Mouse (Mus musculus) CH12.LX (cell line): ENCODE measurements at regions not wholly inside any gene's neighbourhood (a gene's known extent, or its start where the extent isn't known, plus 50 kb on each side); places are given as distances from the start of the nearest gene placed in this dataset.

Experiments
- DNase-seq: peaks from one replicate; pipeline ENCODE4 v3.0.0-alpha.2; 2013; ENCODE audit errors: extremely low read depth
- H3K27ac ChIP-seq: 2 replicates; pipeline ENCODE4 v1.5.1; 2012; ENCODE audit warnings: low read depth, mild to moderate bottlenecking, control low read depth, moderate library complexity; ENCODE audit not compliant: insufficient read depth
- H3K27me3 ChIP-seq: replicated peaks from 2 replicates; pipeline ENCODE3; 2012; ENCODE audit warnings: inconsistent platforms
- H3K36me3 ChIP-seq, 2 experiments: replicated peaks in 1 of 2; 2 replicates each; pipeline versions ENCODE3 to v1.6.1; 2012; ENCODE audit warnings: inconsistent platforms in 1 of 2, low read length in 1 of 2, mild to moderate bottlenecking in 1 of 2, mixed read lengths in 1 of 2, moderate library complexity in 1 of 2; ENCODE audit not compliant: control insufficient read depth in 1 of 2, insufficient read depth in 1 of 2
- H3K4me1 ChIP-seq, 2 experiments: 2 replicates each; pipeline ENCODE4 v1.6.1; 2012; ENCODE audit warnings: inconsistent platforms in 1 of 2, moderate library complexity in 1 of 2; ENCODE audit not compliant: insufficient read depth in 2 of 2, control insufficient read depth in 1 of 2
- H3K4me2 ChIP-seq: 2 replicates; pipeline ENCODE4 v1.6.1; 2012; ENCODE audit warnings: low read depth, mild to moderate bottlenecking, control low read depth; ENCODE audit not compliant: poor library complexity, insufficient read depth, severe bottlenecking
- H3K4me3 ChIP-seq, 3 experiments: fragments of 150-350 bp in 1 of 3; sonication (generic) in 1 of 3; replicated peaks in 1 of 3; 2 replicates each; pipeline versions ENCODE3 to v1.5.1; 2011 to 2012; ENCODE audit warnings: low read depth in 2 of 3, low read length in 2 of 3, mild to moderate bottlenecking in 2 of 3, moderate library complexity in 2 of 3, control low read depth in 1 of 3, improper control_type of control experiment in 1 of 3, inconsistent platforms in 1 of 3, mixed read lengths in 1 of 3; ENCODE audit not compliant: poor library complexity in 1 of 3
- H3K79me2 ChIP-seq: replicated peaks from 2 replicates; pipeline ENCODE4 v1.6.1; 2012; ENCODE audit warnings: mild to moderate bottlenecking, moderate library complexity; ENCODE audit not compliant: control insufficient read depth, poor library complexity, insufficient read depth, severe bottlenecking; ENCODE audit errors: extremely low read depth
- H3K9ac ChIP-seq: 2 replicates; pipeline ENCODE4 v1.6.1; 2012; ENCODE audit warnings: low read depth, mild to moderate bottlenecking, control low read depth, moderate library complexity; ENCODE audit not compliant: insufficient read depth
- H3K9me3 ChIP-seq: replicated peaks from 2 replicates; pipeline ENCODE3; 2012; ENCODE audit warnings: low read length, inconsistent platforms, mixed read lengths
- BHLHE40 ChIP-seq: IDR thresholded peaks from 2 replicates; pipeline ENCODE4 v1.6.1; 2011; ENCODE audit warnings: mild to moderate bottlenecking, low read depth, low read length, improper control_type of control experiment
- CHD1 ChIP-seq: IDR thresholded peaks from 2 replicates; pipeline ENCODE4 v1.6.1; 2012; ENCODE audit warnings: low read depth, low read length, improper control_type of control experiment, inconsistent platforms
- CTCF ChIP-seq, 2 experiments: IDR thresholded peaks in 1 of 2; conservative IDR thresholded peaks in 1 of 2; 2 replicates each; pipeline ENCODE4 v1.5.1; 2011 to 2012; ENCODE audit warnings: low read depth in 2 of 2, low read length in 2 of 2, improper control_type of control experiment in 1 of 2, inconsistent platforms in 1 of 2, mild to moderate bottlenecking in 1 of 2, moderate library complexity in 1 of 2
- E2F4 ChIP-seq: IDR thresholded peaks from 2 replicates; pipeline ENCODE4 v1.6.1; 2011; ENCODE audit warnings: low read depth, low read length, improper control_type of control experiment; ENCODE audit not compliant: insufficient replicate concordance
- GABPA ChIP-seq: IDR thresholded peaks from 2 replicates; pipeline ENCODE4 v1.6.1; 2012; ENCODE audit warnings: low read depth, low read length, improper control_type of control experiment, inconsistent platforms; ENCODE audit not compliant: insufficient replicate concordance
- HCFC1 ChIP-seq: IDR thresholded peaks from 2 replicates; pipeline ENCODE4 v1.6.1; 2012; ENCODE audit warnings: low read depth, mild to moderate bottlenecking, inconsistent platforms, low read length, improper control_type of control experiment
- JUND ChIP-seq: conservative IDR thresholded peaks from 2 replicates; pipeline ENCODE4 v1.6.1; 2011; ENCODE audit warnings: low read depth, low read length, improper control_type of control experiment
- MAFK ChIP-seq: IDR thresholded peaks from 2 replicates; pipeline ENCODE4 v1.6.1; 2011; ENCODE audit warnings: low read length, improper control_type of control experiment; ENCODE audit not compliant: insufficient replicate concordance
- MAX ChIP-seq: IDR thresholded peaks from 2 replicates; pipeline ENCODE4 v1.6.1; 2011; ENCODE audit warnings: low read length, improper control_type of control experiment
- MEF2A ChIP-seq: IDR thresholded peaks from 2 replicates; pipeline ENCODE4 v1.6.1; 2014; ENCODE audit warnings: low read depth, mild to moderate bottlenecking, inconsistent platforms, low read length, improper control_type of control experiment, borderline replicate concordance
- MYC ChIP-seq: IDR thresholded peaks from 2 replicates; pipeline ENCODE4 v1.6.1; 2011; ENCODE audit warnings: low read depth, mild to moderate bottlenecking, improper control_type of control experiment, low read length
- NELFE ChIP-seq: IDR thresholded peaks from 2 replicates; pipeline ENCODE4 v1.6.1; 2011; ENCODE audit warnings: low read depth, low read length, improper control_type of control experiment
- POLR2AphosphoS2 ChIP-seq: IDR thresholded peaks from 2 replicates; pipeline ENCODE4 v1.6.1; 2011; ENCODE audit warnings: low read depth, low read length, improper control_type of control experiment
- RAD21 ChIP-seq: IDR thresholded peaks from 2 replicates; pipeline ENCODE4 v1.6.1; 2011; ENCODE audit warnings: low read depth, mild to moderate bottlenecking, low read length, improper control_type of control experiment, moderate library complexity
- SMC3 ChIP-seq: IDR thresholded peaks from 2 replicates; pipeline ENCODE4 v1.6.1; 2011; ENCODE audit warnings: low read depth, low read length, improper control_type of control experiment
- TBP ChIP-seq: conservative IDR thresholded peaks from 2 replicates; pipeline ENCODE4 v1.6.1; 2011; ENCODE audit warnings: low read depth, low read length, improper control_type of control experiment
- TCF12 ChIP-seq: IDR thresholded peaks from 2 replicates; pipeline ENCODE4 v1.6.1; 2014; ENCODE audit warnings: low read depth, mild to moderate bottlenecking, inconsistent platforms, low read length, improper control_type of control experiment
- UBTF ChIP-seq: IDR thresholded peaks from 2 replicates; pipeline ENCODE4 v1.6.1; 2012; ENCODE audit warnings: low read depth, mild to moderate bottlenecking, inconsistent platforms, low read length, improper control_type of control experiment, moderate library complexity
- USF1 ChIP-seq: IDR thresholded peaks from 2 replicates; pipeline ENCODE4 v1.6.1; 2014; ENCODE audit warnings: low read depth, mild to moderate bottlenecking, inconsistent platforms, low read length, improper control_type of control experiment
- ZKSCAN1 ChIP-seq: IDR thresholded peaks from 2 replicates; pipeline ENCODE4 v1.6.1; 2012; ENCODE audit warnings: low read depth, inconsistent platforms, low read length, improper control_type of control experiment, borderline replicate concordance
- dilution Hi-C: fragments of 300-500 bp; cut with MboI; formaldehyde crosslinking; loops from 2 replicates; pipeline ENCODE4 v1.14.3; 2020; ENCODE audit warnings: low sequenced_read_pairs; ENCODE audit not compliant: extremely low pct_unique_long_range_greater_than_20kb, extremely low pct_ligation_motif_present
- in situ Hi-C: fragments of 300-500 bp; cut with MboI; formaldehyde crosslinking; loops from 3 replicates; pipeline ENCODE4 v1.14.3; 2019; ENCODE audit warnings: low sequenced_read_pairs, low pct_ligation_motif_present, low pct_unique_long_range_greater_than_20kb, mixed read lengths

DNA sequence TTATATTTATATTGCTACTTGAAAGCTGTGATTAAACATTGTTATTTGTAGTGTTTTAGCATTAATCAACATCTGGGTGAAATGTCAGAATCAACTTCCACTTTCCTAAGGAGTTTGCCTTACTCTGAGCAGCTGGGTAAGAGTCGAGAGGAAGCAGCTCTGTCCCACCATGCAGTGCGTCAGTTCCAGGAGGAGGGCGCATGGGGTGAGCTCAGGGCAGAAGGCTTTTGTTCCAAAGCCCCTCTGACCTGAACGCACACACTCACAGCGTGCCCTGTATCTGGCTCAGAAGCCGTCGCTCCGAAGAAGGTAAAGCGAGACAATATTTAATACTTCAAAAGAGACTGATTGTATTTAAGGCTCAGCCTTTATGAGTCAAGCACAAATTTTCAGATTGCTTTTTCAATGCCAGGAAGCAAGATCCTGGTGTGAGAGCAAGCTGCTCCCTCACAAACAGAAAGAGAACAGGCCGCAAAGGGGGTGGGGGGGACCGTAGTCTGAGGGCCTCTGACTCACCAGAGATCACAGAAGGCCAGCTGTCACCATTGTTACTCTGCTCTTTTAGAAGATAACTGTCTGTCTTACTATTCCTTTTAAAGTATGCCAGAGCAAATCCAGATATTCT is 143.6 kb upstream of the Adgrl4 start:
- dilution Hi-C loops: no loop called here
- in situ Hi-C loops: no loop called here
- Histone ChIP-seq H3K9ac (no peak overlapping the region), H3K4me2 (no peak overlapping the region), H3K27ac (no peak overlapping the region), H3K4me1 (no peaks in the 10 kb centered on the region), H3K9me3 (peaks cover 37% of the 10 kb centered on the region), H3K36me3 (no peaks in the 10 kb centered on the region), H3K79me2 (no peaks in the 10 kb centered on the region), H3K27me3 (no peaks in the 10 kb centered on the region)
- TF ChIP-seq JUND: no peak
- no peak for TF ChIP-seq POLR2AphosphoS2
- no peak for TF ChIP-seq ZKSCAN1
- no peak for TF ChIP-seq CHD1
- TF ChIP-seq, all 38 proteins: peak for 0
- DNase-seq: no peak
- no peak overlapping the region for H3K4me3 ChIP-seq

DNA sequence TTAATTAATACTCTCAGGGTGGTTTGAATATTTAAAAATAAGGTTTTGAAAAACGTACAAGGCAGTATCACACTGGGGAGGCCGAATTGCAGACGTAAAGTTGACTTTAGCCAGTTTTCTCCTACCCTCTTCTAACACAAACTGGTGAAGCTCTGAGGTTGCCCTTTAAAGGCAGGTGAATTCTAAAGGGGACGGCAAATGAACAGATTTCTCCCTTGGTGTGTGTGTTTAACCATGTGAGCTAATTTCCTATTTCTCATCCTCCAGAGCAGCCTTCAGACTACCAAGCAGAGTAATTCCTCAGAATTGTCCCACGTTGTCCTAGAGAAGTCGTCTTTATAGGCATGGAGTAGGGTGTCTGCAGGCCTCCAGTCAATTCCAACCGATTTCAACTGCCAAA is 143.1 kb upstream of the Adgrl4 start:
- DNase-seq: no peak
- Histone ChIP-seq H3K4me1 (no peaks in the 10 kb centered on the region), H3K79me2 (no peaks in the 10 kb centered on the region), H3K27ac (no peak overlapping the region), H3K27me3 (no peaks in the 10 kb centered on the region), H3K36me3 (no peaks in the 10 kb centered on the region), H3K9ac (no peak overlapping the region), H3K4me2 (no peak overlapping the region), H3K9me3 (peaks cover 34% of the 10 kb centered on the region), H3K4me3 (no peak overlapping the region)
- dilution Hi-C loops: no loop called here
- in situ Hi-C loops: no loop called here
- TF ChIP-seq TBP (no peak), BHLHE40 (no peak), UBTF (no peak), ZKSCAN1 (no peak), USF1 (no peak), GABPA (no peak), CTCF (conservative IDR thresholded peaks at IDR 0.05 in 1 of 2, IDR thresholded peaks at IDR 0.05 in 1 of 2; ENCODE audit: low read depth in 2 of 2, low read length in 2 of 2) (no peak), SMC3 (no peak), RAD21 (no peak), MEF2A (no peak)
- TF ChIP-seq, all 38 proteins: peak for 0

DNA sequence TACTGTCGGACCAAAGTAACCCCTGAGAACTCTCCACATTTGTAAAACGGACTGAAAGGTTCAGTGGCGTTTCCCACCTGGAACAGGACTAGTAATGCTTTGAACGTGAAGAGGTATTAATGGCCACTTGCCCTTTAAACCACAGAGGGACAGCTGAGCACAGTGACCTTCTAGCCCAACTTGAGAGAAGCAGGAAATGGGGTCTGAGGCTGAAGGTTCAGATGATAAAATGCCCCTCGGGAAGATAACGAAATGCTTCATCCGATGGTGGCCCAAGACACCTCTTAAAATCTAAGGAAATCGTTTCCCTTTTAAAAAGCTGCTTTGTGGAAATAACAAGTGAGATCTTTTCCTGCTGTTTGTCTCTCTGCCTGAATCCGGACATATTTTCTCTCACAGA is 142.7 kb upstream of the Adgrl4 start:
- TF ChIP-seq JUND (no peak), E2F4 (no peak), MEF2A (no peak), CTCF (conservative IDR thresholded peaks at IDR 0.05 in 1 of 2, IDR thresholded peaks at IDR 0.05 in 1 of 2; ENCODE audit: low read depth in 2 of 2, low read length in 2 of 2) (no peak), MAFK (no peak), HCFC1 (no peak), TCF12 (no peak), POLR2AphosphoS2 (no peak), MYC (no peak), TBP (no peak), NELFE (no peak), MAX (no peak)
- no peaks in the 10 kb centered on the region for H3K4me1 ChIP-seq
- dilution Hi-C loops: no loop called here
- H3K27me3 ChIP-seq: no peaks in the 10 kb centered on the region
- H3K27ac ChIP-seq: no peak overlapping the region
- peaks cover 32% of the 10 kb centered on the region for H3K9me3 ChIP-seq
- H3K4me3 ChIP-seq: no peak overlapping the region
- in situ Hi-C loops: no loop called here
- H3K4me2 ChIP-seq: no peak overlapping the region
- H3K36me3 ChIP-seq: no peaks in the 10 kb centered on the region
- no peaks in the 10 kb centered on the region for H3K79me2 ChIP-seq
- no peak for DNase-seq
- no peak overlapping the region for H3K9ac ChIP-seq
